Mouse (Mus musculus) liver, postnatal 0 days (tissue): ENCODE data around the gene Baz1a.

Experiments
- CTCF ChIP-seq: sonication (generic); IDR thresholded peaks from 2 replicates; pipeline ENCODE4 v1.5.1; 2016; ENCODE audit warnings: antibody characterized with exemption, low read depth
- EP300 ChIP-seq: IDR thresholded peaks from 2 replicates; pipeline ENCODE4 v1.6.1; 2016; ENCODE audit warnings: antibody characterized with exemption, low read depth, mild to moderate bottlenecking

GRCm38 (mm10) chr12:55056703-55057102, 42.6 kb upstream of the Baz1a start:
- no peak for TF ChIP-seq CTCF
- TF ChIP-seq EP300, result no peak
